Comparison of ENCODE assay signal across 22 mouse cellular contexts in the genomic region with DNA sequence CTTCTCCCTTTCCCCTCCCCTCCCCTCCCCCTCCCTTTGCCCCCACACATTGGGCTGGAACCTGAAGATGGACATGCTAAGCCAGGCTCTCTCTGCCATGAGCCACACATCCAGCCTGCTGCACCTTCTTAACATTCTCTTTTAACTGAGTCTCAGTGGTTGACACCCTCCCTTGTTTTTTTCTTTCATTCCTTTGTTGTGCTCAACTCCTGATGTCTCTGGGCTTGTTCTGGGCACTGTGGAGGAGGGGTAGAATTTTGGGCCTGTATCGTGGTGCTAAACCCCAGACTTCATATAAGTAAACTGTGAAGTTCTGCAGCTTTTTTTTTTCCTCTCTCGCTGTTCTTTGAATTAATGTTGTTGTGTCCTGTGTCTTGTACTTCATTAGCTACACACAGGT.
"Had no signal": no experiment of that assay in that cellular context is flagged by ENCODE, and none has a peak within 500 bp of the region (broad histone marks: within the 10 kb centered on the region; RNA-seq: fewer than 3 reads in every experiment).

No protein-coding gene starts in this region.

- H3K36me3 ChIP-seq: heart, embryonic 13.5 days; heart, embryonic 15.5 days; hindbrain, embryonic 12.5 days; intestine, embryonic 15.5 days; limb, embryonic 13.5 days; limb, embryonic 15.5 days; liver, embryonic 12.5 days had no signal

- H3K4me3 ChIP-seq: gastrocnemius, adult 2 months; heart, adult 2 months; heart, embryonic 13.5 days; heart, embryonic 15.5 days; hindbrain, embryonic 10.5 days; hindbrain, embryonic 12.5 days; intestine, embryonic 15.5 days; layer of hippocampus, adult 2 months; left cerebral cortex, adult 2 months; limb, embryonic 13.5 days; limb, embryonic 15.5 days; liver, embryonic 12.5 days had no signal

- H3K27me3 ChIP-seq: heart, embryonic 13.5 days; heart, embryonic 15.5 days; hindbrain, embryonic 12.5 days; intestine, embryonic 15.5 days; limb, embryonic 13.5 days; limb, embryonic 15.5 days; liver, embryonic 12.5 days had no signal

- H3K27ac ChIP-seq: gastrocnemius, adult 2 months; heart, adult 2 months; heart, embryonic 13.5 days; heart, embryonic 15.5 days; hindbrain, embryonic 10.5 days; hindbrain, embryonic 12.5 days; hindbrain, embryonic 14.5 days; intestine, embryonic 15.5 days; layer of hippocampus, adult 2 months; left cerebral cortex, adult 2 months; limb, embryonic 13.5 days; limb, embryonic 15.5 days; liver, embryonic 12.5 days had no signal

- H3K4me1 ChIP-seq: heart, embryonic 13.5 days; heart, embryonic 15.5 days; hindbrain, embryonic 12.5 days; intestine, embryonic 15.5 days; limb, embryonic 13.5 days; limb, embryonic 15.5 days had no signal

- H3K9me3 ChIP-seq: heart, embryonic 13.5 days; heart, embryonic 15.5 days; hindbrain, embryonic 10.5 days; hindbrain, embryonic 12.5 days; intestine, embryonic 15.5 days; limb, embryonic 13.5 days; limb, embryonic 15.5 days; liver, embryonic 12.5 days had no signal

- DNase-seq: gastrocnemius, adult 2 months; gastrocnemius, postnatal 10 days; gastrocnemius, postnatal 25 days; heart, adult 2 months; heart, postnatal 4 days; kidney, adult 18-20 months; kidney, adult 8-10 months; kidney, postnatal 10 days; kidney, postnatal 25 days; kidney, postnatal 4 days; left cerebral cortex, postnatal 4 days had no signal

- H3K9ac ChIP-seq: heart, embryonic 13.5 days; heart, embryonic 15.5 days; hindbrain, embryonic 12.5 days; hindbrain, embryonic 14.5 days; intestine, embryonic 15.5 days; limb, embryonic 13.5 days; limb, embryonic 15.5 days; liver, embryonic 12.5 days had no signal
